12 mouse cellular contexts compared by ENCODE assay signal in the genomic region with DNA sequence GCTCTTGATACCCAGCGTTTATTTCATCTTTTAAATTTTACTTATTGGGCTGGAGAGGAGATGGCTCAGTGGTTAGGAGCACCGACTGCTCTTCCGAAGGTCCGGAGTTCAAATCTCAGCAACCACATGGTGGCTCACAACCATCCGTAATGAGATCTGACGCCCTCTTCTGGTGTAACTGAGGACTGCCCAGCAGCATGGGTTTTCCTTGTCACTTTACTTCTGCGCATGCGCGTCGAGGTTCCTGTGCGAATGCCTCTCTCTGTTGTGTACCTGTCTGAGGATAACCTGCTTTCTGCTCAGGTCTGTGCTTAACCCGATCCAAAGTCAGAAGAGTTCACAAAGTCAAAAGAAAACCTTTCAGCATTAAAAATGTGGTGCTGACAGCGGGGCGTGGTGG.
"Had no signal": no experiment of that assay in that cellular context is flagged by ENCODE, and none has a peak within 500 bp of the region (broad histone marks: within the 10 kb centered on the region; RNA-seq: fewer than 3 reads in every experiment).

No protein-coding gene starts in this region.

- H3K27me3 ChIP-seq: intestine, embryonic 15.5 days; kidney, embryonic 15.5 days; limb, embryonic 15.5 days; liver, embryonic 12.5 days; lung, embryonic 15.5 days; midbrain, embryonic 13.5 days; neural tube, embryonic 15.5 days had no signal

- ATAC-seq: intestine, embryonic 15.5 days; liver, embryonic 12.5 days; midbrain, embryonic 13.5 days had no signal

- H3K4me3 ChIP-seq: intestine, embryonic 15.5 days; kidney, embryonic 15.5 days; limb, embryonic 15.5 days; liver, embryonic 12.5 days; lung, embryonic 15.5 days; midbrain, embryonic 13.5 days; neural tube, embryonic 15.5 days had no signal

- H3K4me1 ChIP-seq: intestine, embryonic 15.5 days; kidney, embryonic 15.5 days; limb, embryonic 15.5 days; liver, embryonic 12.5 days; lung, embryonic 15.5 days; midbrain, embryonic 13.5 days; neural tube, embryonic 15.5 days had no signal

- H3K27ac ChIP-seq: intestine, embryonic 15.5 days; kidney, embryonic 15.5 days; limb, embryonic 15.5 days; liver, embryonic 12.5 days; lung, embryonic 15.5 days; midbrain, embryonic 13.5 days; neural tube, embryonic 15.5 days had no signal

- H3K4me2 ChIP-seq: intestine, embryonic 15.5 days; kidney, embryonic 15.5 days; limb, embryonic 15.5 days; liver, embryonic 12.5 days; lung, embryonic 15.5 days; midbrain, embryonic 13.5 days; neural tube, embryonic 15.5 days had no signal

- H3K9me3 ChIP-seq: intestine, embryonic 15.5 days; kidney, embryonic 15.5 days; limb, embryonic 15.5 days; liver, embryonic 12.5 days; lung, embryonic 15.5 days; midbrain, embryonic 13.5 days; neural tube, embryonic 15.5 days had no signal

- DNase-seq: kidney, adult 18-20 months; kidney, postnatal 14 days; lung, postnatal 36 days; right cerebral cortex, adult 18-20 months; thymus, postnatal 14 days had no signal

- H3K9ac ChIP-seq: intestine, embryonic 15.5 days; kidney, embryonic 15.5 days; limb, embryonic 15.5 days; liver, embryonic 12.5 days; lung, embryonic 15.5 days; midbrain, embryonic 13.5 days; neural tube, embryonic 15.5 days had no signal

- H3K36me3 ChIP-seq: intestine, embryonic 15.5 days; kidney, embryonic 15.5 days; limb, embryonic 15.5 days; liver, embryonic 12.5 days; lung, embryonic 15.5 days; midbrain, embryonic 13.5 days; neural tube, embryonic 15.5 days had no signal
